Comparison of ENCODE assay signal across 30 mouse cellular contexts in genomic region chr17:12956664-12957063, GRCm38 (mm10). TPM values are rescaled to one million over a fixed set of nuclear protein-coding genes. Genes with fewer than 3 reads are reported as not detected.
DNase-seq lines count a peak whose midpoint lies in the region; ATAC-seq and TF ChIP-seq lines count a peak whose summit lies in the region.
"Had no signal": no experiment of that assay in that cellular context is flagged by ENCODE, and none has a peak within 500 bp of the region (broad histone marks: within the 10 kb centered on the region; RNA-seq: fewer than 3 reads in every experiment).

No protein-coding gene starts in this region.

- H3K4me1 ChIP-seq in intestine, postnatal 0 days (replicated peaks; ENCODE audit: control insufficient read depth, insufficient read depth, low read length): peaks cover 4% of the 10 kb centered on the region; the same call in 1 of the 2 replicates
- peaks cover 9% of the 10 kb centered on the region for H3K4me1 ChIP-seq in intestine, embryonic 16.5 days (ENCODE audit: control insufficient read depth, insufficient read depth, low read length)

- intact Hi-C loops in left cerebral cortex, postnatal 4 days (cut with DNase I): no loop called here
- intact Hi-C loops in left cerebral cortex, postnatal 36 days (cut with DNase I): no loop called here

- H3K4me3 ChIP-seq in intestine, postnatal 0 days (ENCODE audit: low read depth, low read length): no peak overlapping the region
- no peak overlapping the region for H3K4me3 ChIP-seq in intestine, embryonic 16.5 days (ENCODE audit: low read length)
- H3K4me3 ChIP-seq: erythroblast, embryonic 14.5 days; gastrocnemius, adult 2 months; heart, embryonic 10.5 days; left cerebral cortex, adult 2 months; limb, embryonic 10.5 days; liver, embryonic 15.5 days; lung, embryonic 15.5 days; megakaryocyte, embryonic 14.5 days; midbrain, embryonic 13.5 days had no signal

- no peak for ATAC-seq in intestine, postnatal 0 days
- ATAC-seq in intestine, embryonic 16.5 days: no peak
- ATAC-seq: forebrain, embryonic 14.5 days; inflammation-experienced regulatory T-cells, adult 6 months; midbrain, embryonic 13.5 days; Patski had no signal

- no peaks in the 10 kb centered on the region for H3K27me3 ChIP-seq in intestine, postnatal 0 days (replicated peaks; ENCODE audit: control insufficient read depth, insufficient read depth, low read length)
- no peaks in the 10 kb centered on the region for H3K27me3 ChIP-seq in intestine, embryonic 16.5 days (replicated peaks; ENCODE audit: control insufficient read depth, insufficient read depth, low read length)
- H3K27me3 ChIP-seq: CH12.LX; liver, embryonic 15.5 days; lung, embryonic 15.5 days; megakaryocyte, embryonic 14.5 days; midbrain, embryonic 13.5 days; Patski had no signal

- H3K9ac ChIP-seq in intestine, postnatal 0 days (ENCODE audit: low read depth, low read length): no peak overlapping the region
- H3K9ac ChIP-seq in intestine, embryonic 16.5 days (ENCODE audit: low read depth, low read length): no peak overlapping the region
- H3K9ac ChIP-seq: hindbrain, embryonic 14.5 days; liver, embryonic 15.5 days; lung, embryonic 15.5 days; midbrain, embryonic 13.5 days had no signal

- peaks cover 15% of the 10 kb centered on the region for H3K36me3 ChIP-seq in intestine, postnatal 0 days (ENCODE audit: control insufficient read depth, insufficient read depth)
- H3K36me3 ChIP-seq in intestine, embryonic 16.5 days (ENCODE audit: control insufficient read depth, insufficient read depth, low read length): peaks cover 11% of the 10 kb centered on the region; the same call in 1 of the 2 replicates

- no peak for TF ChIP-seq CTCF in intestine, postnatal 0 days (IDR thresholded peaks at IDR 0.05; ENCODE audit: low read depth)

- peak overlapping the region; percentile 35; the same call in 1 of the 2 replicates for H3K27ac ChIP-seq in intestine, postnatal 0 days (ENCODE audit: low read depth, low read length)
- no peak overlapping the region for H3K27ac ChIP-seq in intestine, embryonic 16.5 days (ENCODE audit: low read length)
- H3K27ac ChIP-seq: gastrocnemius, adult 2 months; heart, embryonic 10.5 days; hindbrain, embryonic 14.5 days; left cerebral cortex, adult 2 months; limb, embryonic 10.5 days; liver, embryonic 15.5 days; lung, embryonic 15.5 days; midbrain, embryonic 13.5 days; stomach, postnatal 0 days had no signal

- no peaks in the 10 kb centered on the region for H3K9me3 ChIP-seq in intestine, postnatal 0 days (ENCODE audit: control insufficient read depth)
- no peaks in the 10 kb centered on the region for H3K9me3 ChIP-seq in intestine, embryonic 16.5 days (ENCODE audit: control insufficient read depth, low read length)
- H3K9me3 ChIP-seq: G1E; heart, embryonic 10.5 days; limb, embryonic 10.5 days; liver, embryonic 15.5 days; lung, embryonic 15.5 days; megakaryocyte, embryonic 14.5 days; midbrain, embryonic 13.5 days had no signal

- H3K4me2 ChIP-seq in intestine, postnatal 0 days (replicated peaks; ENCODE audit: low read depth): no peak overlapping the region
- H3K4me2 ChIP-seq in intestine, embryonic 16.5 days (ENCODE audit: low read depth, low read length): no peak overlapping the region
- H3K4me2 ChIP-seq: hindbrain, embryonic 14.5 days; liver, embryonic 15.5 days; lung, embryonic 15.5 days; midbrain, embryonic 13.5 days had no signal

- WGBS in intestine, postnatal 0 days: 88% methylated on average over 8 of the region's 8 CpGs
- WGBS in intestine, embryonic 16.5 days: 92% methylated on average over 8 of the region's 8 CpGs

- peak; percentile 41 to 49 for DNase-seq in cerebellum, postnatal 10 days
- DNase-seq in cerebellum, adult 8-10 months: no peak
- DNase-seq in left cerebral cortex, postnatal 4 days: peak; percentile 25
- DNase-seq in left cerebral cortex, postnatal 36 days (ENCODE audit: low spot score in 2 of 2): no peak
- DNase-seq in urinary bladder, postnatal 14 days (ENCODE audit: low spot score): no peak
- DNase-seq: B cell, adult 2 months; cerebellum, adult 11-12 months; gastrocnemius, adult 2 months; heart, postnatal 4 days; liver; lung, postnatal 36 days; right cerebral cortex, postnatal 14 days had no signal

RNA-seq across cellular contexts. Expression of gene Acat2, which starts 3.9 kb away (rescaled TPM):
- polyA plus RNA-seq in intestine, postnatal 0 days (2015; fragmentation: Nextera tagmentation; extraction: Ambion mirVana): 62.7 and 69.3 TPM in 2 replicates
- 253 and 259 TPM in 2 replicates for polyA plus RNA-seq in intestine, embryonic 16.5 days (2015; fragmentation: Nextera tagmentation; extraction: Ambion mirVana)
- total RNA-seq in left cerebral cortex, postnatal 4 days (2021): 100 to 1,000 TPM; 212 to 235 TPM
- 10 to 100 TPM; 52.7 to 68.9 TPM for total RNA-seq in left cerebral cortex, postnatal 36 days (2021)

RNA-seq across cellular contexts. Expression of gene Acat3, which starts 16.3 kb away (rescaled TPM):
- polyA plus RNA-seq in intestine, postnatal 0 days (2015; fragmentation: Nextera tagmentation; extraction: Ambion mirVana): 0.18 and 0.51 TPM in 2 replicates
- 0.91 and 0.99 TPM in 2 replicates for polyA plus RNA-seq in intestine, embryonic 16.5 days (2015; fragmentation: Nextera tagmentation; extraction: Ambion mirVana)
- total RNA-seq in left cerebral cortex, postnatal 4 days (2021): 1 to 10 TPM; 1.6 TPM
- 1 to 10 TPM; 3.9 to 4.3 TPM for total RNA-seq in left cerebral cortex, postnatal 36 days (2021)
- total RNA-seq: gastrocnemius, adult 2 months; heart, postnatal 4 days; monocyte, adult 5-6 weeks had no signal

RNA-seq across cellular contexts. Expression of gene Wtap, which starts 37.3 kb away (rescaled TPM):
- polyA plus RNA-seq in intestine, postnatal 0 days (2015; fragmentation: Nextera tagmentation; extraction: Ambion mirVana): 86.8 and 87.2 TPM in 2 replicates
- 86.6 and 96.8 TPM in 2 replicates for polyA plus RNA-seq in intestine, embryonic 16.5 days (2015; fragmentation: Nextera tagmentation; extraction: Ambion mirVana)
- 100 to 1,000 TPM in 1 of 2 experiments, 10 to 100 TPM in 1; 95.1 to 103 TPM for total RNA-seq in left cerebral cortex, postnatal 4 days (2021)
- 10 to 100 TPM; 47.6 to 51.5 TPM for total RNA-seq in left cerebral cortex, postnatal 36 days (2021)

RNA-seq across cellular contexts. Expression of gene Mrpl18, which starts 40.5 kb away (rescaled TPM):
- polyA plus RNA-seq in intestine, postnatal 0 days (2015; fragmentation: Nextera tagmentation; extraction: Ambion mirVana): 112 and 121 TPM in 2 replicates
- polyA plus RNA-seq in intestine, embryonic 16.5 days (2015; fragmentation: Nextera tagmentation; extraction: Ambion mirVana): 159 and 183 TPM in 2 replicates
- 10 to 100 TPM; 52.2 to 54.9 TPM for total RNA-seq in left cerebral cortex, postnatal 4 days (2021)
- total RNA-seq in left cerebral cortex, postnatal 36 days (2021): 10 to 100 TPM; 54.0 to 56.0 TPM

RNA-seq across cellular contexts. Expression of gene Tcp1, which starts 41.2 kb away (rescaled TPM):
- 143 and 144 TPM in 2 replicates for polyA plus RNA-seq in intestine, postnatal 0 days (2015; fragmentation: Nextera tagmentation; extraction: Ambion mirVana)
- polyA plus RNA-seq in intestine, embryonic 16.5 days (2015; fragmentation: Nextera tagmentation; extraction: Ambion mirVana): 307 and 348 TPM in 2 replicates
- 100 to 1,000 TPM; 293 to 304 TPM for total RNA-seq in left cerebral cortex, postnatal 4 days (2021)
- 100 to 1,000 TPM; 193 to 198 TPM for total RNA-seq in left cerebral cortex, postnatal 36 days (2021)

Comparison
In these comparisons a context has a peak if more than half of its experiments do, and no peak if none do; other contexts are left out.
1. DNase-seq: peak in cerebellum, postnatal 10 days (2 of 2) and left cerebral cortex, postnatal 4 days (single experiment); none in cerebellum, adult 8-10 months (single experiment), left cerebral cortex, postnatal 36 days (0 of 2) and urinary bladder, postnatal 14 days (single experiment).